Mouse (Mus musculus): ENCODE results near the gene Tff1.

DNA sequence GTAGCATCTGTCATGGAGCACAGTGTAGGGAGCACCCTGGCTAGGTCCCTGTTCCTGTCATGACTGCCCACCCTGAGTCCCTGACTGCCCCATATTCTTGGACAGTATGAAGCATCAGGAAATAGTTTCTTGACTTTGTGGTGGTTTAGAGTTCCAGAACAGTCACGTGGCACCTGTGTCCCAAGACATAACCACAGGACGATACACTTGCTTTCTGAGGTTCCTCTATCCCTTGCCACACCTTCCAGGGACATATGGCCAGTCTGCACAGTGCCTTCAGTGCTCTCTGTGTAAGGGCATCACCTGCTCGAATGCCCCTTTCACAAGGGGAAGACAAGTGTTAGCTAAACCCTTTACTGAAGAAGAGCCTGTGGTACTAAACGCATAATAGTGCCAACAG is 16.4 kb upstream of the Tff1 start:
- TF ChIP-seq EP300 (IDR thresholded peaks at IDR 0.05; ENCODE audit: low read depth in 1 of 2, low read length in 2 of 2) (no peak), TCF12 (IDR thresholded peaks at IDR 0.05; ENCODE audit: low read depth, low read length) (no peak), CTCF (IDR thresholded peaks at IDR 0.05 in 2 of 3, conservative IDR thresholded peaks at IDR 0.05 in 1 of 3; ENCODE audit: control insufficient read depth in 1 of 3, insufficient read depth in 1 of 3, low read depth in 2 of 3, low read length in 3 of 3, poor library complexity in 1 of 3, severe bottlenecking in 1 of 3) (no peak)
